Mouse (Mus musculus) C2C12 (cell line): Measurements from ENCODE around the gene Fam240a. TPM values are rescaled to one million over a fixed set of nuclear protein-coding genes. Genes with fewer than 3 reads are reported as not detected.

ENCODE experiments used
- H3K27me3 ChIP-seq: one replicate; pipeline ENCODE4 v1.6.1; 2011; ENCODE audit not compliant: control insufficient read depth, insufficient read depth, insufficient read length
- H3K36me3 ChIP-seq: one replicate; pipeline ENCODE4 v1.6.1; 2011; ENCODE audit not compliant: control insufficient read depth, insufficient read depth
- H3K4me3 ChIP-seq: one replicate; pipeline ENCODE4 v1.5.1; 2011; ENCODE audit warnings: mild to moderate bottlenecking, control low read depth; ENCODE audit not compliant: poor library complexity, insufficient read depth, severe bottlenecking
- H3K79me2 ChIP-seq: one replicate; pipeline ENCODE4 v1.6.1; 2011; ENCODE audit not compliant: control insufficient read depth, insufficient read depth
- H3K79me3 ChIP-seq: one replicate; pipeline ENCODE4 v1.6.1; 2011; ENCODE audit warnings: low read depth, control low read depth
- H3ac ChIP-seq: one replicate; pipeline ENCODE3; 2011; ENCODE audit warnings: low read depth; ENCODE audit not compliant: control insufficient read depth, insufficient read length
- CEBPB ChIP-seq: IDR thresholded peaks from one replicate; pipeline ENCODE4 v1.6.1; 2011; ENCODE audit warnings: low read depth, mild to moderate bottlenecking, control low read depth, moderate library complexity
- CTCF ChIP-seq: IDR thresholded peaks from one replicate; pipeline ENCODE4 v1.5.1; 2011; ENCODE audit not compliant: control insufficient read depth, insufficient read depth, insufficient read length
- FOSL1 ChIP-seq: IDR thresholded peaks from one replicate; pipeline ENCODE4 v1.8.0; 2011; ENCODE audit warnings: mild to moderate bottlenecking, low read length; ENCODE audit not compliant: poor library complexity, insufficient read depth, severe bottlenecking
- MAX ChIP-seq: IDR thresholded peaks from one replicate; pipeline ENCODE4 v1.6.1; 2011; ENCODE audit warnings: mild to moderate bottlenecking, control low read depth
- MYOD1 ChIP-seq: IDR thresholded peaks from one replicate; pipeline ENCODE4 v1.6.1; 2011; ENCODE audit warnings: low read depth; ENCODE audit not compliant: control insufficient read depth, insufficient read length
- MYOG ChIP-seq: IDR thresholded peaks from one replicate; pipeline ENCODE4 v1.6.1; 2011; ENCODE audit not compliant: control insufficient read depth, insufficient read length; ENCODE audit errors: extremely low read depth
- USF1 ChIP-seq: IDR thresholded peaks from one replicate; pipeline ENCODE4 v1.6.1; 2011; ENCODE audit warnings: low read depth, mild to moderate bottlenecking, control low read depth, moderate library complexity
- polyA plus RNA-seq: library from polyadenylated mRNA; unstranded; fragments of >200 nt; fragmentation: generic; extraction: Trizol; gene quantifications from one replicate; pipeline ENCODE4 v1.2.1, GENCODE M21; 2012; ENCODE audit warnings: missing spikeins

Gene Fam240a
- polyA plus RNA-seq, 1 experiment: not detected

DNA sequence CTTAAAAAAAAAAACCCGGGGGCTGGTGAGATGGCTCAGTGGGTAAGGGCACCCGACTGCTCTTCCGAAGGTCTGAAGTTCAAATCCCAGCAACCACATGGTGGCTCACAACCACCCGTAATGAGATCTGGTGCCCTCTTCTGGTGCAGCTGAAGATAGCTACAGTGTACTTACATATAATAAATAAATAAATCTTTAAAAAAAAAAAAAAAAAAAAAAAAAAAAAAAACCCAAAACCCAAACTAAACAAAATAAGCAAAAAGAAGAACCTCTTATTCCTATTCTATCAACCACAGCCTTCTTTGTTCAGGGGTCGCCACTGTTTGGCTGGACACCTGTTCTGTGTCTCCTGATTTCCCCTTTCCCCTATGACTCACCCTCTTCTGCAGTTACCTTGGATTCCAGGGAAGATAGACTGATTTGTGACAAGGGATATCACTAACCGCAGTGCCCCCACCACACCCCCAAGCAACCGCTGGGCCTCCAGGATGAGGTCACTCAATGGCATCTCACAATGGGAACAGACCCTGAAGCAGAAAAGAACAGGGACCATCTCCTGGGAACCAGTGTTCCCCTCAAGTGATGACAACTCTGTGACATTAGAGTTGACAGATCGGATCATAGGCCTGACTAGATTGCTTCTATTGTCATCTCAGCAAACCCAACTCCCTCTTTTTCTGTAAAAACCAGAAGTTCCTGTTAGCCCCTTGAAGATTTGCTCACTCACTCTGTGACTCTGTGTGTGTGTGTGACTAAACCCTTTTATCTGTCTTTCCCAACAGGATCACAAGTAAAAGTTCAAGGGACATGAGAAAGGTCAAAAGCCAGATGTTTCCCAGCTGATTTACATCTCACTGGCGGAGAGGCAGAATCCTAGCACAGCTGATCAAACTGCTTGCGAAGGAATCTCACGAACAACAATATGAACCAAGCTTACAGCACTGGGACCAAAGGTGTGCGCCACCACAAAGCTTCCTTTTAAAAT lies 21.1 kb upstream of the Fam240a start:
- no peak overlapping the region for H3ac ChIP-seq
- no peaks in the 10 kb centered on the region for H3K79me2 ChIP-seq
- H3K4me3 ChIP-seq: no peak overlapping the region
- peaks cover 6% of the 10 kb centered on the region for H3K27me3 ChIP-seq
- TF ChIP-seq MYOG: no peak
- no peak for TF ChIP-seq CEBPB
- H3K79me3 ChIP-seq: no peaks in the 10 kb centered on the region
- H3K36me3 ChIP-seq: no peaks in the 10 kb centered on the region

DNA sequence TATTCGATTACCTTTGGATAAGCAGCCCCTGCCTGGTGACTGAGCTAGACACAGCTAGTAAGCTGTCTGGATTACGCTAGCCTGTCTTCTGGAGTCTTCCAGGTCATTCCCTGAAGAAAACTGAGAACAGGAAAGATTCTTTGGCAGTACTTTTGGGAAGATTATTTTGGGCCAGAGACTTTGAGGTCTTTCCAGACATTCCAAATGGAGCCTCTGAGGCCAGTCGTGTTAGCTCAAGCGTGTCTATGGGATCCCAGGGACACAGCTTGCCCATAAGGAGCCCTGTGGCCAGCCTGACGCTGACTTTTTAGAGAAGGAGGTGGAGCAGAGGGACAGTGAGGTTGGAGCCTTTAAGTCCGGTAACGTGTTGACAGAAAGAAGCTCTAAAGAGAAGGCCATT lies 19.3 kb upstream of the Fam240a start:
- TF ChIP-seq FOSL1 (no peak), MYOG (no peak), CTCF (no peak), MYOD1 (no peak), MAX (no peak), CEBPB (no peak), USF1 (no peak)
- H3K27me3 ChIP-seq: peaks cover 6% of the 10 kb centered on the region
- H3ac ChIP-seq: no peak overlapping the region
- no peaks in the 10 kb centered on the region for H3K36me3 ChIP-seq
- no peaks in the 10 kb centered on the region for H3K79me2 ChIP-seq
- H3K4me3 ChIP-seq: no peak overlapping the region
- H3K79me3 ChIP-seq: no peaks in the 10 kb centered on the region

DNA sequence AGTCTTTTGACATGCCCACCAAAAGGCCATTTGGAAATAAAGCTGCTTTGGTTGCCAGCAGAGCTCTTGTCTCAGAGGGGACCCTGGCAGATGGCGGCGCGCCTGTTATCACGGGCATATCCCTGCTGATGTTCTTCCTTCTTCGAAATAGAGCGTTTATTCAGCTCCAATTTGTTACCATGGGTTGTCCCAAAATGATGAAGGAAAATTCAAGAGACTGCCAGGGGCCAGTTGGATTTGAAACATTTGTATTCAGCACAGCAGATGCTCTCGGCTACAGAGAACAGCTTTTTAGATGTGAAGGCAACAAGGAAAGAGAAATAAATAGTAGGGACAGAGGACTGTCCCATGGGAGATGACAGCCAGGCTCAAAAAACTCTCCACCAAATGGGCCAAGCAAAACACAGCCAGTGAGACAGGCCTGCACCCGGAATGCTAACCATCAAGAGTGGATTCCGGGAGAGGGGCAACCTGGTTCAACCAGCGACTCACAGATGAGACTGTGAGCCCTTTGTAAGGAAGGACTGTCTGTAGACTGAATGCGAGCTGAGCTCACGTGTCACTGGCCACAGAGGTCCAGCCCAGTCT lies 17.3 kb upstream of the Fam240a start:
- Histone ChIP-seq H3K4me3 (no peak overlapping the region), H3ac (no peak overlapping the region), H3K27me3 (peaks cover 10% of the 10 kb centered on the region), H3K79me2 (no peaks in the 10 kb centered on the region), H3K36me3 (no peaks in the 10 kb centered on the region), H3K79me3 (no peaks in the 10 kb centered on the region)
- TF ChIP-seq FOSL1 (no peak), CTCF (no peak), MYOD1 (no peak), CEBPB (no peak), MYOG (no peak), USF1 (no peak), MAX (no peak)

DNA sequence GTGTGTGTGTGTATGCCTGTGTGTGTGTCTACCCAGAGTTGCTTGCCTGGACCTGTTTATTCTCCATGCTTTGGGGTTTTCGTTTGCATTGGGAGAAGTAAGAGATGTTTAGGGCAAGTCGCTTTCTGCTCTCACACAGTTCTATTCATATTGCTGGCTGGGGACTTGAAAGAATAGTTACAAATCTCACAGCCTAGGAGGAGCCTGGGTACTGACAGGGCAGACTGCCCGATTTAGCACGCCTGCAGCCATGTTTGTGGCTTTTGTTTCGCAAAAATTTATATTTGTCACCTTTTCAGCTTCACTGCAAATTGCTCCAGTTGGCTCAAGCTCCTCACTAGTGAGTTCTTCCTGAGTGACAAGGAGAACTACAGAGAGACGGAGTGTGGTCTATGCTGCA lies 14.9 kb upstream of the Fam240a start:
- Histone ChIP-seq H3K79me2 (no peaks in the 10 kb centered on the region), H3ac (no peak overlapping the region), H3K36me3 (no peaks in the 10 kb centered on the region), H3K79me3 (no peaks in the 10 kb centered on the region), H3K27me3 (peaks cover 18% of the 10 kb centered on the region), H3K4me3 (no peak overlapping the region)
- TF ChIP-seq USF1: no peak
- TF ChIP-seq MYOG: no peak
- no peak for TF ChIP-seq MYOD1
- no peak for TF ChIP-seq CEBPB
- TF ChIP-seq MAX: no peak
- no peak for TF ChIP-seq CTCF
- TF ChIP-seq FOSL1: no peak

DNA sequence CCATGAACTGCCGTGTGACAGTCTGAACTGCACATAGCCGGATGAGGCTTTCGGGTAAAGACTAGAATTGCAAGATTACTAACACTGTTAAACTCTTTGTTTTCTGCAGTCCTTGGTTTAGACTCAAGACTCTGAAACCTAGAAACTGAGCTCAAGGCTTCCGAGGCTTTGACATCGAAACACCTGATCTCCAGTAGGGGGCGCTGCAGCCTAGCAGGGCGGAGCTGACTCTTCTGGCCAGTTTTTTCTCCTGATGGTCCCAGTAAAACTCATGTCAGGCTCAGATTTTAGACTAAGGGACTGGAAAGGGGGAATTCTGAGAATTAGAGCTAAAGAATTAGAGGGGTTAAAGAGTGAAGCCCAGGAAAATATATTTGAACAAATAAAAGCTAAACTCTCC lies 6.1 kb upstream of the Fam240a start:
- H3K27me3 ChIP-seq: peaks cover 33% of the 10 kb centered on the region
- no peak overlapping the region for H3K4me3 ChIP-seq
- TF ChIP-seq MYOG (no peak), MYOD1 (no peak), MAX (no peak), CTCF (no peak), USF1 (no peak), CEBPB (no peak), FOSL1 (no peak)
- no peaks in the 10 kb centered on the region for H3K79me3 ChIP-seq
- no peaks in the 10 kb centered on the region for H3K36me3 ChIP-seq
- no peak overlapping the region for H3ac ChIP-seq
- no peaks in the 10 kb centered on the region for H3K79me2 ChIP-seq

DNA sequence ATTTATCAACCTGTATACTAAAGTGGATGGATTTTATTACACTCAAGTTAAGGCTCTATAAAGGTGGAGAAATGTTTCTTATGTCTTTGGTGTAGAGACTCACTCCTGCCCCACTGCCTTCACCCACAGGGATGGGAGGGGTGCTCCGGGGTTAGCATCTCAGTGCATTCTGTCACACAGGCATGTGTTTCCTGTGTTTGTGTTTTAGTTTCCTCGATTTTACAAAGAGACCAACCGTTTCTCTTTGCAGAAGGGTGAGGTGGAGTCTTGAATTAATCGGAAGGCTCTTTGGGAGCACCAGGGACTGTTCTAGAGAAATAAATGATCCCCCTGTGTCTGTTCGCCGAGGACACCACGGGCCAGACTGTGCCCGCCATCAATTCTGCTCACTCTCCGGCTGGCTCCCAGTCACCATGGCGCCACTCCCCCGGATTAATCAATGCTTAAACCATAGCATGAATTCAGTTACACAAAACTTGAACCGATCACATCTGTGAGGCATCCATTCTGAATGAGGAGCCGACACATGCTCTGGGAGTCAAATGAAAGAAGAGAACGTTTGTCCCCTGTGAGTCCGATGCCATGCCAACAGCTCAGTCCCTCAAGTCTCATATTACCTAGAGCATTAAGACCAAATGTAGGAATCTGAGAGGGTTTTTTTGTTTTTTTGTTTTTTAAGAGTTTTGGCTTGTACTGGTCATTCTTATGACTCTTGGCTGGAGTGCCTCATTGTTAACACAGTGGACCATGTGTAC lies 4.2 kb upstream of the Fam240a start:
- no peaks in the 10 kb centered on the region for H3K79me2 ChIP-seq
- peaks cover 35% of the 10 kb centered on the region for H3K27me3 ChIP-seq
- no peaks in the 10 kb centered on the region for H3K79me3 ChIP-seq
- H3ac ChIP-seq: no peak overlapping the region
- no peak for TF ChIP-seq FOSL1
- TF ChIP-seq CTCF: no peak
- TF ChIP-seq MAX: no peak
- TF ChIP-seq MYOD1: no peak
- TF ChIP-seq CEBPB: no peak
- TF ChIP-seq USF1: no peak
- no peak for TF ChIP-seq MYOG
- H3K36me3 ChIP-seq: no peaks in the 10 kb centered on the region
- H3K4me3 ChIP-seq: no peak overlapping the region
